Mouse (Mus musculus): ENCODE data around the gene Hoxa6. TPM values are rescaled to one million over a fixed set of nuclear protein-coding genes. Genes with fewer than 3 reads are reported as not detected.

The Hoxa6 gene
- total RNA-seq, 2 experiments from 2014 or later: not detected

GRCm38 (mm10) chr6:52216691-52217458 lies 8.4 kb upstream of the Hoxa6 start:
- DNase-seq (ENCODE audit: low spot score in 2 of 2): no peak

DNA sequence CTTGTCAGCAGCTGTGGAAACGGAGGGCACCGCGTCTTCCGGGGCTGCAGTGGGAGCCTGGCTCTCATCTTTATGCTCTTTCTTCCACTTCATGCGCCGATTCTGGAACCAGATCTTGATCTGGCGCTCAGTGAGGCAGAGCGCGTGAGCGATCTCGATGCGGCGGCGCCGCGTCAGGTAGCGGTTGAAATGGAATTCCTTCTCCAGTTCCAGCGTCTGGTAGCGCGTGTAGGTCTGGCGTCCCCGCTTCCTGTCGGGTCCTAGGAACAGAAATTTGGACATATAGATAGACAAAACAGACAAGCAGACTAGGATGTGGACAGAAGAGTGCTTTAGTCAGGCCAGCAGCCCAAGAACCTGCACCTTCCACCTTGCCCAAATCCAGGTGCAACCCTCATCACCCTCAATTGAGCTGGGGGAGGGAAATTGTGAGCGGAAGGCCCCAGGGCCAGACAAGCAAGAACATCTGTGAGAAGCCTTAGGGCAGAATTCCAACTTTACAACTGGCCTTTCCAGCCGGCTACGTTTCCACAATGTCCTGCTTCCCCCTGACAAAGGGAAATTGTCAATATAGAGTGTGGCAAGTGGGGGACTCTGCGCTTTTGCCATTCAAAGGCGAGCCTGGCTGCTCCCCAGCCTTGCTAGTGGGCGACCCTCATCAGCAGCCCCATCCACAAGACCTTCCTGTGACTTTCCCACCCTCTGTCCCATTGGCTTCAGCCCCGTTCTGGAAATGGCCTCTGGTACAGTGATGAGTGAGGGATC lies 7.4 kb upstream of the Hoxa6 start:
- DNase-seq (ENCODE audit: low spot score in 2 of 2): no peak

GRCm38 (mm10) chr6:52215070-52215469 lies 6.5 kb upstream of the Hoxa6 start:
- no peak for DNase-seq (ENCODE audit: low spot score in 2 of 2)

DNA sequence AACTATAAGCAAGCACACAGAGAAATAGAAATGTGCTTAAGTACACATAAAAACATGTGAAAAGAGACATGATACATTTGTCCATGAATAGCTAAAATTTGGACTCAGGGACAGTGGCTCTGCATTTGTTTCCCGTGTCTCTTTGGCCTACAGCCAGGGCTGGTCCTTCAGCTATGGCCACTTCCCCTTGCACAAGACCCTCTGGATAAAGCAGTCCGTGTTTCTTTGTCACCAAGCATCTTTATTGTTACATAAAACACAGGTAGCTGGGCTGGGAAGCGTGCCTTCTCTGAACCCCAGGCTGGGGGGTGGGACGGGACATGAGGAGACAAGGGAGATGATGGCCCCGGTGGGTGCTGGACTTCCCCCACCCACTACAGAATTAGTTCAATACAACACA lies 5.7 kb upstream of the Hoxa6 start:
- no peak for DNase-seq (ENCODE audit: low spot score in 2 of 2)

DNA sequence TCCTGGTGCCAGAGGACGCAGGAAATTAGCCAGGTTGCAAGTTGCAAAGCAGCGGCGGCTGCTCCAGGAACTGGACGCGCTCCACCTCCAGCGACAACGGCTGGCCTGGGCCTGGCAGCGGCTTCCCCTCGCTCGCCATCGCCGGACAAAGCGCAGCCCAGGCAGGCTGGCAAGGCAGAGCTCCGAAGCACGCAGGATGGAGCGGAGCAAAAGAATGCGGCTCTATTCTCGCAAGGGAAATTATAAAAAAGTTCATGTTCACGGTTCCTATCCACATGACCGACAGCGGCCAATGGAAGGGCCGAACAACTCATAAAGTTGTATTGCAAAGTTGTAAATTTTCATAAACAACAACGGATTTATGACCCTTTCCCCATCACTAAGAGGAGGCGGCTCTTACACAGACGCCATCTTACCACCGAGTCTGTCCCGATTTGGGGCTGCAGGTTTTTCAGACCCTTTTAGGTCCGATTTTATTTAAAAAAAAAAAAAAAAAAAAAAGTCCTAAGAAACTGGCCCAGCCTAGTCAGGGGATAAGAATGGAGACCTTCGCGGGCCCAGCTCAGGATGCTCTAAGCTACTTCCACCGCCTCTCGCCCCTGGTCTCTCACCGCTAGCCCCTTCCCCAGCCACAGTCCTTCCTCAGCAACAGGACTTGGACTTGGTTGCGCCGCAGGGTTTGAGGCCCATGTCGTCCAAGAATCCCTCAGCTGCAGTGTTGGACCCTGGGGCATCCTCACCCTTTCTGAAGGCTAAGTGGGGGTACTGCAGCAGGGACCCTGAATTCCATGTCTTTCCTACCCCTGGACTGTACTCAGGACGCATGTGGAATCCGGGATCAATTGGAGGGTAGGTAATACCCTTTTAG lies 4.8 kb upstream of the Hoxa6 start, which contains the start of the genes Hoxa3 and Gm28308:
Gene Hoxa3 (minus strand): TSS at position 218 of the 868 bp plus-strand sequence.
Gene Gm28308 (minus strand): TSS at position 221 of the 868 bp plus-strand sequence.
- no peak for DNase-seq (ENCODE audit: low spot score in 2 of 2)

DNA sequence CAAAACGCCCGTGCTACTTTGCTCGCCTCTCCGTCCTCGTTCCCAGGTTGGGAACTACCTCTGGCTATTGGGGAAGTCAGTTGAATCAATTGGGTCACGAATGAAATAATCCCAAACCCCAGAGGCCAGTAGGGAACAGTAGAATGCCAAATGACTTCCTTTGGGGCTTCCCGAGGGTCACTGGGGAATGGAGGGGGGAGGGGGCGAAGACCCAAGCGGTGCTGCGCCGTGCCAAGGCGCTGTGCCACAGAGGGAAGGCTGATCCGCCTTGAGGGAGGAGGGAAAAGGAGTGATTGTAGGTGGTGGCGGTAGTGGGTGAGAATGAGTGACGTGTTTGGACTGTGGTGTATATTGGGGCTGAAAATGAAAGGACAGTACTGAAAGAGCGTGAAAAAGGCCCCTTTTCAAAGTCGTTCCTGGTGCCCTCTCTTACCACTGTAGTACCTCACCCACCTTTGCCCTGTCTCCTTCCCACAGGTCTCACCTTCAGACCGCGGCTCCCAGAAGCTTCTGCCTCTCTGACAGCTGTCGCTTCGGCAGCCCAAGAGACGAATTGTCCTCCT lies 4.1 kb upstream of the Hoxa6 start:
- no peak for DNase-seq (ENCODE audit: low spot score in 2 of 2)

DNA sequence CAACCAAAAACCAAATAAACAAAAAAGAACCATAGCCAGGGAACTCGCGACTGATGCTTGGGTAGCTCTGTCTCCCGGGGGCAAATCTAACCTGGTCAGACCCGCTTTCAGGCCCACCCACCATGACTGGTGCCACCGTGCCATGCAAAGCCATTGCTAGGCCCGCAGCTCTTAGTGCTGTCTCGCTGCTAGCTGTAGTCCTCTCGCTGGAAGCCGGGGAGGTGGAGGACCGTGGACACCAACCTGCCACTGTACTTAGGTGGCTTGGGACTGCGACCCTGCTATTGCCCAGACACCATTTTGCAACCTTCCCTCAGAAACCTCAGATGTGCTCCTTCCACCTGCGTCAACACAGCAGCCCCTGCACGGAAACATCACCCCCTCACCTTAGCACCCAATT lies 3.4 kb upstream of the Hoxa6 start:
- DNase-seq (ENCODE audit: low spot score in 2 of 2): no peak

DNA sequence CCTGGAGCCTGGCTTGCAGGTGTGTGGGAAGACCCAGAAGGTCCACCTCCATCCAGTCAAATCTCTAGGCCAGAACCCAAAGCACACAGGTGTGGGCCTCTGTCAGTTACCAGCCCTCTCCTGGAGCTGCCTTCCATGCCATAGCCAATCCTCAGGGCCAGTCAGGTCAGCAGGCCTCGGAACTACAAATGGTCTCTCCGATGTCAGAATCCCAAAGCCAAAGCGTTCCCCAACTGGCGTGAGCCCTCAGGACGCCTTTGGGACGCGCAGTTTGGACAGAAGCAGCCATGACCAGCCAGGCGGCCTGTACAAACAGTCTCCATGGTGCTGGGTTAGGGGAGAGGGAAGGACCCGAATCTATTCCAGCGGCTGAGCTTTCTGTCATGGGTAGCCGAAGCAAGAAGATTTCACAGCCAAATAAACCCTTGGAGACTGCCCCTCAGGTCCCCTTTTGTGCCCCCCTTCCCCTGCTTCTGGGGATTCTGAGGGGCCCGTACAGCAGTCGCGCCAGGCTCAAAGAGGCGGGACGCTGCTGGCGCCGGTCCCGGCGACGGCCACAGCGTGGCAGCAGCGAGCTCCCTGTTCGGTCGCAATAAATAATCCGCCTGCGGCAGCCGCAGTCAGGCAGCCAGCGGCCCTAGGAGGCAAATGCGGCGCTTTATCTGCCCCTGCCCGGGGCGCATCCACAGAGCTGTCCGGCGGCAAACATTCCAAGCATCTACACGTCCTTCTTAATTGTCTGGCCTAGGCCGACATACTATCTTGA lies 2.8 kb upstream of the Hoxa6 start:
- DNase-seq (ENCODE audit: low spot score in 2 of 2): peak; percentile 28 to 50

DNA sequence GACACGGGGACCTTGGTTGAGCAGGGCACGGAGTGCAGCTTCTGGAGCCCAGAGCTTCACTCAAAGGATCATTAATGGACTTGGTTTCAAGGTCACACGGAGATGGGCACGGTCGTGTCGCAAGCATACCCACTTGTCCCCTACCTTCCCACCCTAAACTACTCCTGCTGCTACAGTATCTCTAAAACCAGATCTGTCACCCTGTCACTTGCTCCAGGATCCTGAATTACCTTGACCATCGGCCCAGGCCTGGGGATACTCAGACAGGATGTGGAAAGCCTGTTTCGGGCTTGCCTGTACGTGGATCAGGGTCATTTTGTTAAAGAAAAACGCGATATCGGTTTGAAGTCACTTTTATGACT lies 1.1 kb upstream of the Hoxa6 start:
- no peak for DNase-seq (ENCODE audit: low spot score in 2 of 2)

GRCm38 (mm10) chr6:52208868-52209684 lies 554 bp upstream of the Hoxa6 start:
- DNase-seq (ENCODE audit: low spot score in 2 of 2): no peak

GRCm38 (mm10) chr6:52207684-52207976 lies 892 bp downstream of the Hoxa6 start:
- no peak for DNase-seq (ENCODE audit: low spot score in 2 of 2)

GRCm38 (mm10) chr6:52206882-52207683 lies 1.4 kb downstream of the Hoxa6 start:
- DNase-seq (ENCODE audit: low spot score in 2 of 2): no peak

GRCm38 (mm10) chr6:52205638-52206621 lies 2.6 kb downstream of the Hoxa6 start:
- DNase-seq (ENCODE audit: low spot score in 2 of 2): no peak

GRCm38 (mm10) chr6:52205221-52205620 lies 3.3 kb downstream of the Hoxa6 start:
- DNase-seq (ENCODE audit: low spot score in 2 of 2): no peak

- DNase-seq (ENCODE audit: low spot score in 2 of 2): no peak
Observed at GRCm38 (mm10) chr6:52204050-52204752, 4.3 kb downstream of the Hoxa6 start, which contains the start of gene Hoxa5. Gene Hoxa5 (minus strand): TSS chr6:52204587.

- DNase-seq (ENCODE audit: low spot score in 2 of 2): no peak
Observed at GRCm38 (mm10) chr6:52203371-52204049, 5.0 kb downstream of the Hoxa6 start.

- DNase-seq (ENCODE audit: low spot score in 2 of 2): no peak
Observed at GRCm38 (mm10) chr6:52203121-52203370, 5.5 kb downstream of the Hoxa6 start.
